Mouse (Mus musculus) thymus, adult 2 months (tissue): ENCODE measurements at regions not wholly inside any gene's neighbourhood (a gene's known extent, or its start where the extent isn't known, plus 50 kb on each side); places are given as distances from the start of the nearest gene placed in this dataset.

ENCODE experiments used
- CTCF ChIP-seq: fragments of 200-500 bp; IDR thresholded peaks from 2 replicates; pipeline ENCODE4 v1.5.1; 2012; ENCODE audit warnings: mild to moderate bottlenecking, control low read depth, low read length, moderate library complexity, borderline replicate concordance; ENCODE audit not compliant: control insufficient read depth, poor library complexity, insufficient read depth; ENCODE audit errors: extremely low read depth
- POLR2A ChIP-seq: fragments of 200-500 bp; IDR thresholded peaks from 2 replicates; pipeline ENCODE4 v1.6.1; 2012; ENCODE audit warnings: mild to moderate bottlenecking, low read length, control low read depth, moderate library complexity; ENCODE audit not compliant: control insufficient read depth, poor library complexity, insufficient read depth; ENCODE audit errors: extremely low read depth

DNA sequence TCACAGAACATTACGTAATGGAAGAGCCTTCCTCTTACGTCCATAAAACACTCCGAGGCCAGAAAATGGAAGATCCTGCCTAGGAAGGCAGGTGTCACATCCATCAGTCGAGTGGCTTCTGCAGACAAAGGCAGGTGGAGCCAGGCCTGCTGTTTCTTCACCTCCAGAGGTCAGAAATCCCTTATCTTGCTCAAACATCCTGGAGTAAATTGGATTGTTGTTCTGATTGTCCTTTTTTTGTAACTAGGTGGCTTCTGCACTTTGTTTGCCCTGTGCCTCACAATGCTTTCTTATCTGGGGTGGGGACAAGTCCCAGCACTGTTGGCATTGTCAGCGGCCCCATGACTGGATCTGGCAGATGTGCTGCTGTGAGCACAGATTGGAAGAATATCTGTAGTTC lies 106.5 kb downstream of the Nptx2 start:
- TF ChIP-seq POLR2A (no peak), CTCF (no peak)
